Mouse (Mus musculus) heart, adult 2 months (tissue): ENCODE data around the gene Sf3b6. TPM values are rescaled to one million over a fixed set of nuclear protein-coding genes. Genes with fewer than 3 reads are reported as not detected.
A peak's percentile ranks its signal among the peaks of the same experiment; 100 is the strongest.

Source experiments
- DNase-seq, 2 experiments: peaks; one replicate each; pipeline ENCODE4 v3.0.0; 2021
- H3K27ac ChIP-seq: fragments of 200-600 bp; 2 replicates; pipeline ENCODE4 v1.8.1; 2022
- H3K27me3 ChIP-seq: fragments of 200-500 bp; 2 replicates; pipeline ENCODE4 v1.6.1; 2012; ENCODE audit warnings: mild to moderate bottlenecking, low read length, inconsistent platforms, mixed read lengths; ENCODE audit not compliant: control insufficient read depth, insufficient read depth
- H3K36me3 ChIP-seq: fragments of 200-500 bp; 2 replicates; pipeline ENCODE4 v1.6.1; 2012; ENCODE audit warnings: low read length, inconsistent platforms; ENCODE audit not compliant: control insufficient read depth, insufficient read depth
- H3K4me1 ChIP-seq: fragments of 200-500 bp; 2 replicates; pipeline ENCODE4 v1.6.1; 2011; ENCODE audit warnings: low read length; ENCODE audit not compliant: control insufficient read depth, insufficient read depth
- H3K4me3 ChIP-seq: fragments of 200-600 bp; 2 replicates; pipeline ENCODE4 v1.8.1; 2022
- H3K79me2 ChIP-seq: fragments of 200-500 bp; replicated peaks from 2 replicates; pipeline ENCODE4 v1.6.1; 2012; ENCODE audit warnings: mild to moderate bottlenecking, inconsistent platforms, low read length, moderate library complexity, mixed read lengths; ENCODE audit not compliant: control insufficient read depth, insufficient read depth
- H3K9ac ChIP-seq: fragments of 200-500 bp; 2 replicates; pipeline ENCODE4 v1.6.1; 2012; ENCODE audit warnings: low read depth, mild to moderate bottlenecking, control low read depth, inconsistent platforms, low read length, mixed read lengths
- CTCF ChIP-seq: fragments of 200-600 bp; IDR thresholded peaks from 2 replicates; pipeline ENCODE4 v1.8.1; 2022; ENCODE audit warnings: antibody characterized with exemption, mild to moderate bottlenecking, moderate library complexity
- EP300 ChIP-seq: fragments of 200-500 bp; IDR thresholded peaks from 2 replicates; pipeline ENCODE4 v1.6.1; 2011; ENCODE audit warnings: low read depth, low read length, control low read depth; ENCODE audit not compliant: insufficient read depth
- POLR2A ChIP-seq: fragments of 200-500 bp; IDR thresholded peaks from 2 replicates; pipeline ENCODE4 v1.6.1; 2011; ENCODE audit warnings: mild to moderate bottlenecking, low read depth, low read length, control low read depth; ENCODE audit not compliant: insufficient read depth
- WGBS: fragments of 180-500 bp; shearing (Covaris S2); methylation state at CpG from one replicate; pipeline ENCODE4 v1.1.7; 2018; 5-methylcytosine and 5-hydroxymethylcytosine counted together
- intact Hi-C: fragments of 180-260 bp; cut with DNase I; formaldehyde crosslinking; loops from one replicate; pipeline ENCODE4 v1.15.1; 2025
- polyA plus RNA-seq: library from polyadenylated mRNA; depleted of rRNA; stranded (reverse); fragments of >200 nt; gene quantifications from 2 replicates; pipeline ENCODE4 v1.2.3, GENCODE M21; 2012
- total RNA-seq, 2 experiments: library from RNA; stranded (reverse); gene quantifications; 2 replicates each; pipeline ENCODE4 v1.2.3; 2021

Sf3b6 gene
- total and polyA plus RNA-seq, 3 experiments = 31.5 to 42.8 (median 42.0) TPM

- H3K36me3 ChIP-seq = no peaks in the 10 kb centered on the region
- TF ChIP-seq CTCF = no peak
- TF ChIP-seq EP300 = no peak
- TF ChIP-seq POLR2A = peak; percentile 75
- intact Hi-C loops = loop anchor here (1.0 to 2.0 kb wide), 2 partner anchors 26 to 64 kb away; partner anchors contain the start of genes Sf3b6 and Ubxn2a
- H3K4me1 ChIP-seq = peaks cover 2% of the 10 kb centered on the region
- under 1% methylated on average over 30 of the region's 30 CpGs for WGBS
- peak within 1 kb of the TSS; percentile 66 for H3K9ac ChIP-seq
- DNase-seq = peak; percentile 87 to 93
- H3K27me3 ChIP-seq = no peaks in the 10 kb centered on the region
- no peaks in the 10 kb centered on the region for H3K79me2 ChIP-seq
- peak within 1 kb of the TSS; percentile 66 for H3K4me3 ChIP-seq
- peak within 1 kb of the TSS; percentile 78 for H3K27ac ChIP-seq
Measured at GRCm38 (mm10) chr12:4842890-4843597, 25.7 kb downstream of the Sf3b6 start, which contains the start of gene Wdcp. Gene Wdcp, plus strand, starts transcription at chr12:4843303.

GRCm38 (mm10) chr12:4843741-4844140 is 26.4 kb downstream of the Sf3b6 start:
- peak overlapping the region; percentile 66 for H3K4me3 ChIP-seq
- H3K9ac ChIP-seq = peak overlapping the region; percentile 54
- H3K4me1 ChIP-seq = peaks cover 2% of the 10 kb centered on the region
- H3K36me3 ChIP-seq = no peaks in the 10 kb centered on the region
- DNase-seq = peak; percentile 42 to 46
- intact Hi-C loops = loop anchor here (1.0 to 2.0 kb wide), 2 partner anchors 26 to 63 kb away; partner anchors contain the start of genes Sf3b6 and Ubxn2a
- no peaks in the 10 kb centered on the region for H3K27me3 ChIP-seq
- no peaks in the 10 kb centered on the region for H3K79me2 ChIP-seq
- H3K27ac ChIP-seq = peak overlapping the region; percentile 78
- WGBS = under 1% methylated on average over 12 of the region's 12 CpGs
- TF ChIP-seq POLR2A (no peak), EP300 (no peak), CTCF (no peak)

- Histone ChIP-seq H3K36me3 (no peaks in the 10 kb centered on the region), H3K27me3 (no peaks in the 10 kb centered on the region), H3K79me2 (no peaks in the 10 kb centered on the region), H3K4me3 (no peak overlapping the region), H3K27ac (no peak overlapping the region), H3K9ac (no peak overlapping the region), H3K4me1 (no peaks in the 10 kb centered on the region)
- TF ChIP-seq POLR2A (no peak), CTCF (peak; percentile 64)
- DNase-seq = no peak
- intact Hi-C loops = loop anchor here (2.0 to 5.0 kb wide), 2 partner anchors 61 to 117 kb away; partner anchors contain the start of gene Atad2b
- WGBS = 94% methylated on average over 5 of the region's 5 CpGs
Measured at GRCm38 (mm10) chr12:4856160-4856559, 38.8 kb downstream of the Sf3b6 start.

GRCm38 (mm10) chr12:4856834-4857233 is 39.5 kb downstream of the Sf3b6 start:
- 99% methylated on average over 2 of the region's 2 CpGs for WGBS
- no peak overlapping the region for H3K27ac ChIP-seq

GRCm38 (mm10) chr12:4859241-4859914 is 42.0 kb downstream of the Sf3b6 start:
- Histone ChIP-seq H3K4me1 (peaks cover 2% of the 10 kb centered on the region), H3K36me3 (no peaks in the 10 kb centered on the region), H3K79me2 (no peaks in the 10 kb centered on the region), H3K27me3 (no peaks in the 10 kb centered on the region), H3K4me3 (no peak overlapping the region), H3K27ac (no peak overlapping the region), H3K9ac (no peak overlapping the region)
- intact Hi-C loops = loop anchor here (5.0 kb wide), 1 partner anchor 58 kb away; the partner anchor contains the start of gene Atad2b
- DNase-seq = no peak
- WGBS = 39% methylated on average over 11 of the region's 11 CpGs
- TF ChIP-seq POLR2A (no peak), EP300 (no peak), CTCF (no peak)

More at GRCm38 (mm10) chr12:4856834-4857233, 39.5 kb downstream of the Sf3b6 start:
- Histone ChIP-seq H3K27me3 (no peaks in the 10 kb centered on the region), H3K36me3 (no peaks in the 10 kb centered on the region), H3K4me3 (no peak overlapping the region), H3K4me1 (no peaks in the 10 kb centered on the region), H3K9ac (no peak overlapping the region), H3K79me2 (no peaks in the 10 kb centered on the region)
- intact Hi-C loops = loop anchor here (2.0 to 5.0 kb wide), 2 partner anchors 60 to 116 kb away; partner anchors contain the start of gene Atad2b
- TF ChIP-seq POLR2A = no peak
- peak; percentile 61 for TF ChIP-seq CTCF
- TF ChIP-seq EP300 = no peak
- DNase-seq = no peak
